Mouse (Mus musculus): ENCODE measurements around the gene Rxrg. TPM values are rescaled to one million over a fixed set of nuclear protein-coding genes. Genes with fewer than 3 reads are reported as not detected.

Gene Rxrg
- total RNA-seq, 2 experiments from 2014 or later: 4.6 to 10.0 TPM

DNA sequence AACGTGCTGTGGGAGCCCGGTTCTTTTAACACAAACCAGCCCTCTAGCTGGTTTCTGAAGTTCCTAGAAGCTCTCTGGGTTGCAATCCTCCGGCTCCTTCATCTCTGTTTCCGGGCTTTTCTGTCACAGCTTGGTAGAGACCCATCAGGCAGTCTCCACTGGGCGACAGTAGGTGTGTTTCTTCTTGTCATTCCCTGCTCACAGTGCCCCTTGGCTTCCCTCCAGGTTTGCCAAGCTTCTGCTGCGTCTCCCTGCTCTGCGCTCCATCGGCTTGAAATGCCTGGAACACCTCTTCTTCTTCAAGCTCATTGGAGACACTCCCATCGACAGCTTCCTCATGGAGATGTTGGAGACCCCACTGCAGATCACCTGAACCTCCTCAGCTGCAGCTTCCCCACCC is 40.7 kb downstream of the Rxrg start:
- DNase-seq (ENCODE audit: low spot score in 2 of 2): no peak

GRCm38 (mm10) chr1:167644866-167645537 is 46.8 kb downstream of the Rxrg start:
- DNase-seq (ENCODE audit: low spot score in 2 of 2): peak; percentile 85 to 89

DNA sequence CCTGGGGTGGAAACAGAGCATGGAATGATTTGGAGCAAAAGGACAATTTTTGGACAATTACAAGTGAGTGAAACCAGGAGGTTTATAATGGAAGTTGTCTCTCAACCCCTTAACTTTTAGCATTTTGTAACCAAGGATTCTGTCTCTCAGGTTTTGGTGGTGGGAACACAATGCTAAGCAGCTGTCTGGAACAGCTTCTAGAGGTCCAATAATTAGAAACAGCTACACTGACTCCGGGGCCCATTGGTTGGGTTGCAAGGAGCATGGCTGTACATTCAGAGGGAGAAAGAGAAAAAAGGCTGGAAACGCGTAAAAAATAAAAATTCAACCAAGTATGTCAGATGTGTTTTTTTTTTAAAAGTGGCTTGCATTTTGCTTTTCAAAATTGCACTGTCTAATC is 50.5 kb downstream of the Rxrg start:
- no peak for DNase-seq (ENCODE audit: low spot score in 2 of 2)

DNA sequence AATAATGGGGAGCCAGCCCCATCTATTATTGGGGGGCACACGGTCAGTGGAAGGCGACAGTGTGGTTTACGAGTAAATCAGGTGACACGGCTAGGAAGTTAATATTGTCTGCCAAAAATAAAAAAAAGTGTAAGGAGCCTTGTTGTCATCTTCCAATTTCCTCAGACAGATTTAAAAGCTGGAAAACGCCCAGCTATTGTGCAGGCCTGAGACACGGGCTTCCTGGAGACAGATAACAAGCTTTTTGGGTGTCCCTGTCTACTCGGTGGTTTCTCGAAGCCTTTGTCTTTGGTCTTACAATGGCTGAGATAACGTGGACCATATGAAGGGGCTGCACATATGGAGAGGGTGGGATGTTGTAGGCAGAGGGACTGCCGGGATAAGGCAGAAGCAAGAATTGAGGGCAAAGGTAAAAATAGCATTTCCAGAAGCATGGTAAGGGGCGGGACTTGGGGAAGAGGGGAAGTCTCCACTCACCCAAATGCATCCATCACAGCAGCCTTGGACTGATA is 51.0 kb downstream of the Rxrg start:
- DNase-seq (ENCODE audit: low spot score in 2 of 2): no peak

DNA sequence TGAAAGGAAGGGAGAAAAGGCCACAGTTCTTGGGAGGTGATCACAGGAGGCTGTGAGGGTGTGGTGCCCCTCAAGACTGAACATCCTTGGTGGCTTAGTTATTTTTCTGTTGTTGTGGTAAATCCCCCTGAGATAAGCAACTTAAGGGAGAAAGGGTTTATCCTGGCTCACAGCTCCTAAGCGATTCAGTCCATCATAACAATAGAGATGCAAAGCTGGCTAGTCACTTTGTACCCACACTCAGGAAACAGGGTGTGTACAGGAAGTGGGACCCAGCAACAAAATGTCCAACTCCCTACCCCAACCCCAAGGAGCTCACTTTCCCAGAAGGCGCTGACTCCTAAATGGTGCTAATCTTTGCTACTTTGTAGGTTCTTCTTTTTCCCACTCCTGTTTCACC is 54.2 kb downstream of the Rxrg start:
- no peak for DNase-seq (ENCODE audit: low spot score in 2 of 2)

DNA sequence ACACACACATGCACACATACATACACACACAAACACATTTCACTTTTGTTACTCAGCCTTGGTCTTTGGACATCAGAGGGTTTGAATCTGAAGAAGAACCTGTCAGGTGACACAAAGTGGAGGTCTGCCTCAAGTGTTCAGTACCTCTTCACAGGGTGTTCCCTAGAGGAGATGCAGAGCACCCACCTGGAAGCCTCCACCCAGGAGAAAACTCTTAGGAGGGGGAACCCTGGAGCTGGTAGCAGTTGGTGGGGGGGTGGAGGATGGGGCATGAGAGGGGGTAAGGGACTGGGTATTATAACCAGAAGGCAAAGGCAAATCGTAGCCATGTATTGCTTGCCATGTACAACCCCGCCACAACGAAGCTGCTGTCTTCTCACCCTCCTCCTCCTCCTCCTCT is 60.9 kb downstream of the Rxrg start:
- DNase-seq (ENCODE audit: low spot score in 2 of 2): no peak

- DNase-seq (ENCODE audit: low spot score in 2 of 2): peak; percentile 45 to 58
Observed at GRCm38 (mm10) chr1:167660521-167661101, 62.4 kb downstream of the Rxrg start.

DNA sequence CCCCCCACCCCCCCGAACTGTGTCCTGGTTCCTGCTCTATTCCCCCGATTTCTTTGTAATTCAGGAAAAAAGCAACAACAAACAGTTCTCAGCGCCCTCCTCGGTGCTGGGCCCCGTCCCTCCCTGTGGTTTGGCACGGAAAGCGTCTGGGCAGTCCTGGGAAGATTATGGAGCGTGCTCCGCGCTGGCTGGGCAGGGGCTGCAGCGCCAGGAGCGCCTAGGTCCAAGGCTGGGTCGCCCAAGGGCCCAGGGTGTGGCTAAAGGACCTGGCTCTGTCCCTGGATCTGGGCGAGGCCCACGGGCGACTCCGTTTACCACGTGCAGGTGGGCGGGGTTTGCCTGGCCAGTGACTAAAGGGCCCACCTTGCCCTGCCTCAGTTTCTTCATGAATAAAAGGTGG is 62.9 kb downstream of the Rxrg start:
- DNase-seq (ENCODE audit: low spot score in 2 of 2): peak; percentile 14 to 31

- DNase-seq (ENCODE audit: low spot score in 2 of 2): no peak
Observed at GRCm38 (mm10) chr1:167663136-167663535, 65.0 kb downstream of the Rxrg start.

GRCm38 (mm10) chr1:167669796-167670195 is 71.6 kb downstream of the Rxrg start:
- DNase-seq (ENCODE audit: low spot score in 2 of 2): peak; percentile 54 to 57

GRCm38 (mm10) chr1:167672433-167672987 is 74.3 kb downstream of the Rxrg start:
- DNase-seq (ENCODE audit: low spot score in 2 of 2): no peak

DNA sequence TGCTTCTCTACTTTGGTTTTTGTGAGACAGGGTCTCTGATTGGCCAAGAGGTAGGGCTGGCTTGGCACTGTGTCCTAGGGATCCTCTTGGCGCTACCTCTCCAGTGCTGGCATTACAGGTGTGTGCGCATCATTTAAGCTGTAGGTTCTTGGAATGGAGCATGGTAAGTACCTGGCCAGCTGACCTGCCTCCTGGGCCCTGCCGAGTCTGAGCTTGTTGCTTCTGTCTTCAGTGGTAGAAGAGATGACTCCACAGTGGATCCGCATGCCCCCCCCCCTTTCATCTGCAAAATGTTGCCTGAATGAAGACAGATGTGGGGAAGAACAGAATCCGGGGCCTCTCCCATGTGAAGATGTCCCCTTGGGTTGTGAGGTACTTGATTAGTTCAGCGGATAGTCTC is 80.9 kb downstream of the Rxrg start:
- DNase-seq (ENCODE audit: low spot score in 2 of 2): no peak

GRCm38 (mm10) chr1:167688001-167688346 is 89.8 kb downstream of the Rxrg start:
- no peak for DNase-seq (ENCODE audit: low spot score in 2 of 2)

- DNase-seq (ENCODE audit: low spot score in 2 of 2): peak; percentile 23 to 26
Observed at GRCm38 (mm10) chr1:167688347-167689231, 90.4 kb downstream of the Rxrg start.

GRCm38 (mm10) chr1:167689232-167689261 is 90.9 kb downstream of the Rxrg start, which contains the start of gene Lmx1a:
Gene Lmx1a (plus strand): TSS chr1:167689237.
- no peak for DNase-seq (ENCODE audit: low spot score in 2 of 2)

Other genes starting within 250 kb of the Rxrg start
- 10 to 100 TPM; 70.5 to 94.4 TPM for gene Aldh9a1, start 248.4 kb upstream of the Rxrg start, total RNA-seq (2021)
- 10 to 100 TPM; 71.3 to 93.4 TPM for gene Mgst3, start 204.5 kb upstream of the Rxrg start, total RNA-seq (2021)
- 1 to 10 TPM in 1 of 2 experiments, not detected in 1; 1.2 TPM for gene Lrrc52, start 131.6 kb upstream of the Rxrg start, total RNA-seq (2021)
- not detected for gene Lmx1a, start 90.9 kb downstream of the Rxrg start, total RNA-seq (2021)

Measured in adrenal gland, adult 18-20 months (tissue).